Mouse (Mus musculus) hindbrain, embryonic 15.5 days (tissue): ENCODE results near the gene Arl11. TPM values are rescaled to one million over a fixed set of nuclear protein-coding genes. Genes with fewer than 3 reads are reported as not detected.

Experiments used
- ATAC-seq: fragments of 200-750 bp; cut with Nextera tagmentation; 2 replicates; pipeline ENCODE4 v1.8.0; 2017; ENCODE audit warnings: low read depth, moderate number of reproducible peaks, moderate TSS enrichment; ENCODE audit not compliant: low FRiP score
- H3K27ac ChIP-seq: fragments of 300-500 bp; sonication (generic); replicated peaks from 2 replicates; pipeline ENCODE4 v1.5.1; 2015; ENCODE audit warnings: mild to moderate bottlenecking, inconsistent platforms
- H3K27me3 ChIP-seq: fragments of 300-500 bp; sonication (generic); 2 replicates; pipeline ENCODE4 v1.6.1; 2015; ENCODE audit warnings: control low read depth, inconsistent platforms
- H3K36me3 ChIP-seq: fragments of 300-500 bp; sonication (generic); 2 replicates; pipeline ENCODE4 v1.6.1; 2015; ENCODE audit warnings: control low read depth, inconsistent platforms
- H3K4me1 ChIP-seq: fragments of 300-500 bp; sonication (generic); replicated peaks from 2 replicates; pipeline ENCODE4 v1.6.1; 2015; ENCODE audit warnings: control low read depth, inconsistent platforms
- H3K4me2 ChIP-seq: fragments of 300-500 bp; sonication (generic); 2 replicates; pipeline ENCODE4 v1.6.1; 2015; ENCODE audit warnings: moderate library complexity, mild to moderate bottlenecking, inconsistent platforms
- H3K4me3 ChIP-seq: fragments of 300-500 bp; sonication (generic); 2 replicates; pipeline ENCODE4 v1.5.1; 2015; ENCODE audit warnings: mild to moderate bottlenecking, inconsistent platforms
- H3K9ac ChIP-seq: fragments of 300-500 bp; sonication (generic); 2 replicates; pipeline ENCODE4 v1.6.1; 2015; ENCODE audit warnings: inconsistent platforms
- H3K9me3 ChIP-seq: fragments of 300-500 bp; sonication (generic); 2 replicates; pipeline ENCODE4 v1.6.1; 2016; ENCODE audit warnings: control low read depth, inconsistent platforms
- WGBS: fragments of 180-500 bp; shearing (Covaris S2); methylation state at CpG from one replicate; pipeline ENCODE4 v1.1.7; 2015; 5-methylcytosine and 5-hydroxymethylcytosine counted together
- polyA plus RNA-seq: library from polyadenylated mRNA; unstranded; fragments of >200 nt; fragmentation: Nextera tagmentation; extraction: Ambion mirVana; gene quantifications from 2 replicates; pipeline ENCODE4 v1.2.1, GENCODE M21; 2015

Arl11 gene
- polyA plus RNA-seq, 1 experiment from 2014 or later, result 0.44 TPM

DNA sequence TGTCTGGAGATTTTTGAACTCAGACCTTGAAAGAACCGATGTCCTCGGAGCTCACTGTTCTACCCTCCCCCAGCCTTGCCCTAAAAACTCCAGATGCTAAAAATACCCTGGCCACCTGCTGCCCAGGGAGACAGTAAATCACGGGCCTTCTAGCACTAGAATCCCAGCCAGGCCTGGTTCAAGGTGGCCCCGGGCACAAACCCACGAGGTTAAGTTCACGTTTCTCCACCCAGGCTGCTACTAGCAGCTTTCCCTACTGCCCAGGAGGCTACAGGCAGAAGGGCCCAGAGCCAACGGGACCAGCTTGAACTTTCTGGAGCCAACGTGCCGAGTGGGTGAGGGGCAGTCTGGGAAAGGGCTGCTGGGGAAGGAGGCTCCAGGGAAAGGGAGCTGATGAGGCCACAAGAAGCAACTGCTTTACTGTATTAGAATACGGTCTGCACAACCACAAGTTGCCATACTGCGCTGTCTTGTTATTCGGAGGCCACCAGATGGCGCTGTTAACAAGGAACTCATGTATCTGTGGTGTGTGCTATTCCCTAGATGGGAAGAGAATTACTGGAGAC, 21.5 kb downstream of the Arl11 start:
- 13% methylated on average over 13 of the region's 13 CpGs for WGBS
- H3K4me1 ChIP-seq, result peaks cover 27% of the 10 kb centered on the region
- H3K4me3 ChIP-seq, result 0 out of 2 replicates have a peak overlapping the region, but pooled peaks have one; percentile 6
- no peaks in the 10 kb centered on the region for H3K27me3 ChIP-seq
- peak overlapping the region; percentile 46 for H3K4me2 ChIP-seq
- H3K36me3 ChIP-seq, result no peaks in the 10 kb centered on the region
- H3K9me3 ChIP-seq, result no peaks in the 10 kb centered on the region
- ATAC-seq, result peak; percentile 74
- peak overlapping the region; percentile 74 for H3K27ac ChIP-seq
- no peak overlapping the region for H3K9ac ChIP-seq

DNA sequence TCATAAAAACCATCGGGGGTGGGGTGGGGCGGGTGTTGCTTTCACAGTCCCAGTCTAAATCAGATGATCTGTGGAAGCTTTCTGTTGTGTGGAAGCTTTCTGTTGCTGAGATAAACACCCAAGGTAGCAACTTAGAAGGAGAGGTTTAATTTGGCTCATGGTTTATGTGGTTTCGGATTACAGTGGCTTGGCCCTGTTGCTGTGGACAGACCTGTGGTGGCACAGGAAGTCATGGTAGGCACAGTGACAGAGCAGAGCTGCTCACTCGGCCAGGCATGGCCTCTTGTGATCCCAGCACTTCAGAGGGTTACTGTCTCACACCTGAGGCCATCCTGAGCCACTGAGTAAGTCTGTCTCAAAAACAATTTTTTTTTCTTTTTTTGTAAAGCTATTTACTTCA, 29.8 kb downstream of the Arl11 start:
- Histone ChIP-seq H3K4me1 (no peaks in the 10 kb centered on the region), H3K4me3 (no peak overlapping the region), H3K4me2 (no peak overlapping the region), H3K9ac (no peak overlapping the region), H3K27me3 (no peaks in the 10 kb centered on the region), H3K9me3 (no peaks in the 10 kb centered on the region), H3K36me3 (no peaks in the 10 kb centered on the region), H3K27ac (no peak overlapping the region)
- ATAC-seq, result no peak
- WGBS, result 88% methylated on average over 4 of the region's 4 CpGs

DNA sequence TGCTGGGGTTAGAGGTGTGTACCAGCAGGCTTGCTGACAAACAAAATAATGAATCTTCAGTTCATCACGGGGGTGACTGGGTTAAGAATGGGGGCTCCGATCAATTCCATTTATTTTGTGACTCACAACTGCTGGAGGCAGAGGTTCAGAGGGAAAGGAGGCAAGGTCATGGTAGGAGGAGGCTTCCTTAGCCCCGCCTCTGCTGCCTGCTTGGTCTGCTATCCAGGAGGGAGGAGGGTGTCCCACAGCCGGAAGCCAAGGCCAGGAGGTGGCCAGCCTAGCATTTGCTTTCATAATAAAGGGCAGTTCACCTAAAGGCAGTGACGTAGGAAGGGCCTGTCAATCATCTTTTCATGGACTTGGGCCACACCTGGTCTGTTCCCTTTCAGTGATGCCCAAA, 35.0 kb downstream of the Arl11 start:
- no peaks in the 10 kb centered on the region for H3K36me3 ChIP-seq
- H3K27me3 ChIP-seq, result no peaks in the 10 kb centered on the region
- no peaks in the 10 kb centered on the region for H3K4me1 ChIP-seq
- H3K9me3 ChIP-seq, result no peaks in the 10 kb centered on the region
- H3K27ac ChIP-seq, result no peak overlapping the region
- no peak overlapping the region for H3K4me3 ChIP-seq
- no peak overlapping the region for H3K9ac ChIP-seq
- WGBS, result 76% methylated on average over 5 of the region's 5 CpGs
- no peak overlapping the region for H3K4me2 ChIP-seq
- ATAC-seq, result no peak

DNA sequence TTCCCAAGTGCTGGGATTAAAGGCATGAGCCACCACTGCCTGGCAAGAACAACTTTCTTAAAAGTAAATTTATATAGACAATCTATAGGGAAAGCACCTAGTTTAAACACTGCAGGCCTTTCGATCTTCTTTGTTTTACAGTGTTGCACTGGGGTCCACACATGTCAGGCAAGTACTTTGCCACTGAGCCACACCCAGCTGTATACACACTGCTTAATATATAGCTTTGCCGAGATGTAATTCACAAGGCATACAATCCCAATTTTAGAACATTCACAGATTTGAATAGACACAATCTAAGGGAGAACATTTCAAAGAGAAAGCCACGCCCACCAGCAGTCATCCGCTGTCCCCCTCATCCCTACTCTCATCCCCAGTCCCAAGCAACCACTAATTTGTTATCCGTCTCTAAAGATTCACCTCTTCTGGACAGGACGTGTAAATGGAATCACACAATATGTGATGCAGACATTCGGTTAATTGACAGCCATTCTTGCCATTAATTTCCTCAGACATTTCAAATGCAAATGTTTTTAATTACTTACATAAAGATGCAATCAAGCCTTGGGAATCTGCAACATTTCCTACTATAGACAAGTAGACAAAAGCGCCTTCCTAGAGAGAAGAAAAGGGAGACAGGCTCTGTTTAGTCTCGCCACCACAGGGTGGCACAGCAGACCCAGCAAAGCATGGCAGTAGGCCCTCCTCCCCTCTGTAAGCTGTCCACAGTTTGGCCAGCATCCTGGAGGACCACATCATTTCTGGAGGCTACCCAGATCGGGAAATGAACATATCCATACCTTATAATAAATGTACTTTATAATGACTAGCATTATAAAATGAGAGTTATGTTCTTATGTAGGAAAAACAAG, 37.5 kb downstream of the Arl11 start:
- Histone ChIP-seq H3K4me3 (no peak overlapping the region), H3K9ac (no peak overlapping the region), H3K4me2 (no peak overlapping the region), H3K27me3 (no peaks in the 10 kb centered on the region), H3K27ac (no peak overlapping the region), H3K4me1 (no peaks in the 10 kb centered on the region), H3K36me3 (no peaks in the 10 kb centered on the region), H3K9me3 (no peaks in the 10 kb centered on the region)
- peak; percentile 86 for ATAC-seq
- WGBS, result 47% methylated on average over 10 of the region's 10 CpGs

DNA sequence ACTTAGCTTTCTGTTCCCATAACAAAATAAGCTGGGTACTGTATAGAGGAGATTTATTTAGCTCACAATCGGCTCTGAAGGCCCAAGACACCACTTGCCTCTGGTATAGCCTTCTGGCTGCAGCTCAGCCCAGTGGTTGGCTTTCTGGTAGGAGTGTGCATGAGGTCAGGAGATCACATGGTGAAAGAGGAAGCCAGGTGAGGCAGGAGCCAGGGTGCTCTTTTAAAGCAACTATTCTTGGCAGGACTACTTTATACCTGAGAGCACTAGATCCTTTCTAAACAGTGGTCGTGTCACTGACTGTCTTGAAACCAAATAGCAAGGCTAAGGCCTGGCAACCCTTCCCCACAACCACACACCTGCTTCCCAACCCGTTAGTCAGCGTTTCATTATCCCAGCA, 40.3 kb downstream of the Arl11 start:
- no peaks in the 10 kb centered on the region for H3K4me1 ChIP-seq
- no peak overlapping the region for H3K4me3 ChIP-seq
- no peak overlapping the region for H3K4me2 ChIP-seq
- H3K27me3 ChIP-seq, result no peaks in the 10 kb centered on the region
- WGBS, result 93% methylated on average over 4 of the region's 4 CpGs
- no peaks in the 10 kb centered on the region for H3K36me3 ChIP-seq
- no peak overlapping the region for H3K9ac ChIP-seq
- no peak overlapping the region for H3K27ac ChIP-seq
- no peak for ATAC-seq
- H3K9me3 ChIP-seq, result no peaks in the 10 kb centered on the region

DNA sequence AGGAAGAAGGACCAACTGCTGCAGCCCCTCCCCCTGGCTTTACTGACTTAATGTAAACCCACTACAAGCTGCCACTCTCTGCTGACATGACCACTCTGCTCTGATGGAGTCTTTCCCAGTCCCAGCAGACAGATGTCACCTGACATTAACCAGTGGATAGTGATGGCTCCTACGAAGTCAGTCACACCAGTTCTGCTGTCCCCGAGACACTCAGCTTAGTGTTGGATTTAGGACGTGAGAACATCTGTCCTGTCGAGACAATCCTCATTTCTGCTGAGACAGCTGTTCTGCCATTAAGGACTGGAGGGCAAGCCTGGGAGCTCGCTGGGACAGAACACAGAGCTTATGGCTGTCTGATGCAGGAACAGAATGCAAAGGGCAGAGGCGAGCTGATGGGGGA, 41.3 kb downstream of the Arl11 start:
- H3K27ac ChIP-seq, result no peak overlapping the region
- H3K4me3 ChIP-seq, result no peak overlapping the region
- WGBS, result 68% methylated on average over 6 of the region's 6 CpGs
- no peak overlapping the region for H3K4me2 ChIP-seq
- no peaks in the 10 kb centered on the region for H3K4me1 ChIP-seq
- no peak for ATAC-seq
- H3K9ac ChIP-seq, result no peak overlapping the region
- no peaks in the 10 kb centered on the region for H3K27me3 ChIP-seq
- H3K36me3 ChIP-seq, result no peaks in the 10 kb centered on the region
- no peaks in the 10 kb centered on the region for H3K9me3 ChIP-seq

DNA sequence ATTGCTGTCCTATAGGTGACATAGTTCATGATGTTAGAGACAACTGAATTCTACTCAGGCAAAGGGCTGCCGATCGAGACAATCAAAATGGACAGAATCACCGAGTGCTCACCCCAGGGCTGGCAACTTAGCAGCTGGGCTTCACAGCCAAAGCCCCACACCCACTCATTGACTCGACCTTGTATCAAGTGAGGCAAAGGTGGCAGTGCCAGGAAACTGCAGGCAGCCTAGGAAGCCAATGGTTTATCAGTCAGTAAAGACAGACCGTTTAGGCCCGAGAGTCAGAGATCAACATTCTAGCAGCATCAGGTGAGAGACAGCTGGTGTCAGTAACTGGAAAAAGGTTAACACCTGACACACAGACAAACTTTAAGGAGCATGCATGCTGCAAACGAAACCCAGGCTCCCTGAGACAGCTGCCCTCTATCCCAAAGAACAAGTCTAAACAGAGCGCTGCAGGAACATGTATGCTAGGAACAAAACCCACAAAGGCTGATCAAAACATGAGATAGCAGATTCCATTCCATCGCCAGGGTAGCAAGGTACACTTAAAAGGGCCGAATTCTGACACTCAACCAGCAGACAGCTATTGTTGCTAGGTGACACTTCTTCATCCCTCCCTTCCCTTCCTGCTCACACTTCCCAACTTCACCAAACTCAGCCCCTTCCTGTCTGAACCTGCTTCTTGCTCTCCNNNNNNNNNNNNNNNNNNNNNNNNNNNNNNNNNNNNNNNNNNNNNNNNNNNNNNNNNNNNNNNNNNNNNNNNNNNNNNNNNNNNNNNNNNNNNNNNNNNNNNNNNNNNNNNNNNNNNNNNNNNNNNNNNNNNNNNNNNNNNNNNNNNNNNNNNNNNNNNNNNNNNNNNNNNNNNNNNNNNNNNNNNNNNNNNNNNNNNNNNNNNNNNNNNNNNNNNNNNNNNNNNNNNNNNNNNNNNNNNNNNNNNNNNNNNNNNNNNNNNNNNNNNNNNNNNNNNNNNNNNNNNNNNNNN, 45.0 kb downstream of the Arl11 start:
- ATAC-seq, result no peak
- Histone ChIP-seq H3K27ac (no peak overlapping the region), H3K9me3 (no peaks in the 10 kb centered on the region), H3K9ac (no peak overlapping the region), H3K36me3 (no peaks in the 10 kb centered on the region), H3K4me3 (no peak overlapping the region), H3K27me3 (no peaks in the 10 kb centered on the region), H3K4me1 (0 out of 2 replicates have a peak, but pooled peaks cover 5% of the 10 kb centered on the region), H3K4me2 (no peak overlapping the region)
- 76% methylated on average over 10 of the region's 10 CpGs for WGBS

DNA sequence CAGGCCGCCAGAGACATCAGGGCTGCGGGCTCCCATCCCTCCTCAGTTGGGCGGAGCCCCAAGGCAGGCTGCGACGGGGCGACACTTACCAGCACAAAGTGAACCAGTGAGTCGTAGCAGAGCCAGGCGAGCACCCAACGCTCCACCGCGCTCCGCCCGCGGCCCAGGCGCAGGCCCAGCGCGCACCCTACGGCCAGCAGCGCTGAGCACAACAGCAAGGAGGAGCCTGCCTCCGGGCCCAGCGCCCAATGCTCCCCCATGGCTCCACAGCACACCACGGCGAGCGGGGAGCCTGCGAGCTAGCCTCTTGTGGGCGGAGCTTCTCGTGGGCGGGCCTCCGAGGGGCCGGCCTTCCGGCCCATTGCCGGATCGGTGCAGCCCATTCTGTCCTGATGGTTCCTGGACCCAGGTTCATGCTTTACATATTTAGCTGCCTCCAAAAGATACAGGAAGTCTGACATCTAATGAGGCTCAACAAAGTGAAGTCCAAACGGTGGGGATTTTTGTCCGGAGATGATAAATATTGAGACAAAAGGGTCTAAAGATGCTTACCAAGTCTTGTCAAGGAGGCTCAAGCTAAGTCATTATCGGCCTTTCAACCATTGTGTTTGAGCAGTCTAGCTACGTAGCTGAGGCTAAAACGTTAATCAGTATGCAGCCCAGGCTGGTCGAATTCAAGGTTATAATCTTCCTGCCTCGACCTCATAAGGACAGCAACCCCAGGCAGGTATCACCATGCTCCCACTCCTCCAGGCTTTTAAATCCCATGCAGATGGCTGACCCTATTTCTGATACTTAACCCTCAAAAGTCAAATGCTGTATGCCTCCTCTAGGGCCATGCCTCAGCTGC, 50.8 kb downstream of the Arl11 start, which contains the start of gene Ebpl:
TSS of gene Ebpl (minus strand) at position 309 of the 850 bp plus-strand sequence.
- peak within 1 kb of the TSS; percentile 71 for H3K4me2 ChIP-seq
- WGBS, result under 1% methylated on average over 40 of the region's 40 CpGs
- no peaks in the 10 kb centered on the region for H3K9me3 ChIP-seq
- H3K9ac ChIP-seq, result peak within 1 kb of the TSS; percentile 72
- no peaks in the 10 kb centered on the region; the same call in 1 of the 2 replicates for H3K36me3 ChIP-seq
- no peaks in the 10 kb centered on the region for H3K27me3 ChIP-seq
- H3K4me1 ChIP-seq, result peaks cover 12% of the 10 kb centered on the region
- peak; percentile 96 for ATAC-seq
- peak within 1 kb of the TSS; percentile 52 for H3K4me3 ChIP-seq
- peak within 1 kb of the TSS; percentile 81 for H3K27ac ChIP-seq

DNA sequence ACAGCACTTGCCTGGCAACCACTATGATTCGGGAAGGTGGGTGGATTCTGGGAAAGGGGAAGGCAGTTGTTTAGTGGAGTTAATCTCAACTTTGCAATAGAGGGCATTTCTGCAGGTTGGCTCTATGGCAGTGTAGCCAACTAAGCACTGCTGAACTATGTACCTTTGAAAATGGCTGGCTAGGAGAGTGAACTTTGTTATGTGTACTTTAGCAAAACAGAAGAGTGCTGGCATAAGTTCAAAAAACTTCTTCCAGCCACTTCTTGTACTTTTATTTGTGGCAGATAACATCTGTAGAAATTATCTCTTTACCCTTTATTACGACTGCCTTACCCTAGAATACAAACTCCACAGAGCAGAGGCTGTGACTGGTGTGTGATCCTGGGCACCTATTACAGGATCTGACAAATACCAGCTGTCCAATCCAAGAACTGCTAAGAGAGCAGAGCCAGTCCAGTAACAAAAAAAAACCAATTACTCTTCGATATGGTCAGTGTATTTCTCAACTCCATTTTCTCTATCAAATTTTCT, 51.5 kb downstream of the Arl11 start:
- Histone ChIP-seq H3K4me2 (peak overlapping the region; percentile 71), H3K4me3 (peak overlapping the region; percentile 52), H3K27me3 (no peaks in the 10 kb centered on the region), H3K4me1 (peaks cover 12% of the 10 kb centered on the region), H3K9ac (no peak overlapping the region), H3K36me3 (peaks cover 1% of the 10 kb centered on the region; the same call in 1 of the 2 replicates), H3K9me3 (no peaks in the 10 kb centered on the region), H3K27ac (no peak overlapping the region)
- WGBS, result 62% methylated on average over 3 of the region's 3 CpGs
- ATAC-seq, result no peak; the same call in 1 of the 2 replicates
